Mouse (Mus musculus): ENCODE data around the gene Fam229a. TPM values are rescaled to one million over a fixed set of nuclear protein-coding genes. Genes with fewer than 3 reads are reported as not detected.

The Fam229a gene
- polyA plus RNA-seq, 1 experiment from 2014 or later: not detected

GRCm38 (mm10) chr4:129511413-129512096 is 20.6 kb downstream of the Fam229a start:
- ATAC-seq (replicated peaks; ENCODE audit: extremely low read depth, insufficient read depth, low FRiP score): no peak
- Histone ChIP-seq H3K27ac (ENCODE audit: low read length) (no peak overlapping the region; the same call in 1 of the 2 replicates), H3K4me1 (ENCODE audit: control insufficient read depth, insufficient read depth, low read length) (peaks cover 40% of the 10 kb centered on the region), H3K9me3 (replicated peaks; ENCODE audit: control insufficient read depth, low read length) (no peaks in the 10 kb centered on the region), H3K4me3 (ENCODE audit: low read length) (no peak overlapping the region), H3K27me3 (ENCODE audit: control insufficient read depth, insufficient read depth, low read length) (no peaks in the 10 kb centered on the region), H3K9ac (ENCODE audit: low read length) (no peak overlapping the region), H3K36me3 (ENCODE audit: control insufficient read depth, insufficient read depth) (peaks cover 1% of the 10 kb centered on the region; the same call in 1 of the 2 replicates), H3K4me2 (ENCODE audit: low read depth, low read length) (no peak overlapping the region)
- 66% methylated on average over 6 of the region's 6 CpGs for WGBS

- H3K4me1 ChIP-seq (ENCODE audit: control insufficient read depth, insufficient read depth, low read length): peaks cover 32% of the 10 kb centered on the region
Measured at GRCm38 (mm10) chr4:129513086-129513767, 22.2 kb downstream of the Fam229a start, which contains the start of gene Marcksl1. TSS of gene Marcksl1 (plus strand) at chr4:129513581.

GRCm38 (mm10) chr4:129513891-129514290 is 22.9 kb downstream of the Fam229a start:
- Histone ChIP-seq H3K27ac (ENCODE audit: low read length) (peak overlapping the region; percentile 94), H3K9me3 (replicated peaks; ENCODE audit: control insufficient read depth, low read length) (no peaks in the 10 kb centered on the region), H3K4me1 (ENCODE audit: control insufficient read depth, insufficient read depth, low read length) (peaks cover 26% of the 10 kb centered on the region), H3K27me3 (ENCODE audit: control insufficient read depth, insufficient read depth, low read length) (no peaks in the 10 kb centered on the region), H3K4me2 (ENCODE audit: low read depth, low read length) (peak overlapping the region; percentile 68), H3K4me3 (ENCODE audit: low read length) (peak overlapping the region; percentile 94), H3K36me3 (ENCODE audit: control insufficient read depth, insufficient read depth) (peaks cover 7% of the 10 kb centered on the region), H3K9ac (ENCODE audit: low read length) (peak overlapping the region; percentile 96)
- peak; percentile 47 for ATAC-seq (replicated peaks; ENCODE audit: extremely low read depth, insufficient read depth, low FRiP score)
- under 1% methylated on average over 43 of the region's 57 CpGs for whole genome bisulfite sequencing

More at GRCm38 (mm10) chr4:129513086-129513767, 22.2 kb downstream of the Fam229a start, which contains the start of gene Marcksl1:
- H3K9me3 ChIP-seq (replicated peaks; ENCODE audit: control insufficient read depth, low read length): no peaks in the 10 kb centered on the region
- 7% methylated on average over 47 of the region's 47 CpGs for WGBS
- peak within 1 kb of the TSS; percentile 94 for H3K4me3 ChIP-seq (ENCODE audit: low read length)
- H3K9ac ChIP-seq (ENCODE audit: low read length): peak within 1 kb of the TSS; percentile 96
- H3K4me2 ChIP-seq (ENCODE audit: low read depth, low read length): peak within 1 kb of the TSS; percentile 68
- H3K27ac ChIP-seq (ENCODE audit: low read length): peak within 1 kb of the TSS; percentile 94
- no peaks in the 10 kb centered on the region for H3K27me3 ChIP-seq (ENCODE audit: control insufficient read depth, insufficient read depth, low read length)
- peaks cover 4% of the 10 kb centered on the region; the same call in 1 of the 2 replicates for H3K36me3 ChIP-seq (ENCODE audit: control insufficient read depth, insufficient read depth)
- peak; percentile 87 for ATAC-seq (replicated peaks; ENCODE audit: extremely low read depth, insufficient read depth, low FRiP score)

- Histone ChIP-seq H3K27me3 (ENCODE audit: control insufficient read depth, insufficient read depth, low read length) (no peaks in the 10 kb centered on the region), H3K4me2 (ENCODE audit: low read depth, low read length) (peak overlapping the region; percentile 68), H3K9ac (ENCODE audit: low read length) (peak overlapping the region; percentile 96), H3K4me3 (ENCODE audit: low read length) (peak overlapping the region; percentile 94), H3K9me3 (replicated peaks; ENCODE audit: control insufficient read depth, low read length) (no peaks in the 10 kb centered on the region), H3K36me3 (ENCODE audit: control insufficient read depth, insufficient read depth) (peaks cover 7% of the 10 kb centered on the region), H3K4me1 (ENCODE audit: control insufficient read depth, insufficient read depth, low read length) (peaks cover 22% of the 10 kb centered on the region), H3K27ac (ENCODE audit: low read length) (peak overlapping the region; percentile 94)
- peak; percentile 53 for ATAC-seq (replicated peaks; ENCODE audit: extremely low read depth, insufficient read depth, low FRiP score)
- WGBS: under 1% methylated on average over 33 of the region's 35 CpGs
Measured at GRCm38 (mm10) chr4:129514300-129514898, 23.4 kb downstream of the Fam229a start.

- Histone ChIP-seq H3K27me3 (ENCODE audit: control insufficient read depth, insufficient read depth, low read length) (no peaks in the 10 kb centered on the region), H3K4me3 (ENCODE audit: low read length) (no peak overlapping the region), H3K27ac (ENCODE audit: low read length) (0 out of 2 replicates have a peak overlapping the region, but pooled peaks have one; percentile 30), H3K4me1 (ENCODE audit: control insufficient read depth, insufficient read depth, low read length) (peaks cover 20% of the 10 kb centered on the region), H3K4me2 (ENCODE audit: low read depth, low read length) (no peak overlapping the region), H3K9ac (ENCODE audit: low read length) (no peak overlapping the region), H3K9me3 (replicated peaks; ENCODE audit: control insufficient read depth, low read length) (no peaks in the 10 kb centered on the region), H3K36me3 (ENCODE audit: control insufficient read depth, insufficient read depth) (peaks cover 29% of the 10 kb centered on the region)
- 43% methylated on average over 2 of the region's 2 CpGs for WGBS
- no peak for ATAC-seq (replicated peaks; ENCODE audit: extremely low read depth, insufficient read depth, low FRiP score)
Measured at GRCm38 (mm10) chr4:129516925-129517324, 25.9 kb downstream of the Fam229a start.

- H3K9ac ChIP-seq (ENCODE audit: low read length): no peak overlapping the region
- H3K27ac ChIP-seq (ENCODE audit: low read length): no peak overlapping the region
- H3K36me3 ChIP-seq (ENCODE audit: control insufficient read depth, insufficient read depth): peaks cover 43% of the 10 kb centered on the region
- ATAC-seq (replicated peaks; ENCODE audit: extremely low read depth, insufficient read depth, low FRiP score): no peak
- WGBS: 81% methylated on average over 8 of the region's 8 CpGs
- no peak overlapping the region for H3K4me2 ChIP-seq (ENCODE audit: low read depth, low read length)
- H3K4me1 ChIP-seq (ENCODE audit: control insufficient read depth, insufficient read depth, low read length): peaks cover 11% of the 10 kb centered on the region
- no peak overlapping the region for H3K4me3 ChIP-seq (ENCODE audit: low read length)
- no peaks in the 10 kb centered on the region for H3K27me3 ChIP-seq (ENCODE audit: control insufficient read depth, insufficient read depth, low read length)
- no peaks in the 10 kb centered on the region for H3K9me3 ChIP-seq (replicated peaks; ENCODE audit: control insufficient read depth, low read length)
Measured at GRCm38 (mm10) chr4:129518519-129518918, 27.5 kb downstream of the Fam229a start.

- WGBS: 73% methylated on average over 5 of the region's 5 CpGs
- H3K27me3 ChIP-seq (ENCODE audit: control insufficient read depth, insufficient read depth, low read length): no peaks in the 10 kb centered on the region
- H3K36me3 ChIP-seq (ENCODE audit: control insufficient read depth, insufficient read depth): peaks cover 61% of the 10 kb centered on the region
- no peaks in the 10 kb centered on the region for H3K9me3 ChIP-seq (replicated peaks; ENCODE audit: control insufficient read depth, low read length)
- peak overlapping the region; percentile 4 for H3K27ac ChIP-seq (ENCODE audit: low read length)
- H3K4me2 ChIP-seq (ENCODE audit: low read depth, low read length): no peak overlapping the region
- H3K4me1 ChIP-seq (ENCODE audit: control insufficient read depth, insufficient read depth, low read length): peaks cover 10% of the 10 kb centered on the region
- no peak overlapping the region for H3K4me3 ChIP-seq (ENCODE audit: low read length)
- no peak for ATAC-seq (replicated peaks; ENCODE audit: extremely low read depth, insufficient read depth, low FRiP score)
- H3K9ac ChIP-seq (ENCODE audit: low read length): no peak overlapping the region
Measured at GRCm38 (mm10) chr4:129525338-129525737, 34.3 kb downstream of the Fam229a start.

- no peaks in the 10 kb centered on the region for H3K9me3 ChIP-seq (replicated peaks; ENCODE audit: control insufficient read depth, low read length)
- WGBS: 79% methylated on average over 3 of the region's 3 CpGs
Measured at GRCm38 (mm10) chr4:129525889-129526288, 34.9 kb downstream of the Fam229a start.

More at GRCm38 (mm10) chr4:129525889-129526288, 34.9 kb downstream of the Fam229a start:
- Histone ChIP-seq H3K27ac (ENCODE audit: low read length) (no peak overlapping the region), H3K36me3 (ENCODE audit: control insufficient read depth, insufficient read depth) (peaks cover 61% of the 10 kb centered on the region), H3K9ac (ENCODE audit: low read length) (no peak overlapping the region), H3K4me3 (ENCODE audit: low read length) (no peak overlapping the region), H3K27me3 (ENCODE audit: control insufficient read depth, insufficient read depth, low read length) (no peaks in the 10 kb centered on the region), H3K4me1 (ENCODE audit: control insufficient read depth, insufficient read depth, low read length) (peaks cover 10% of the 10 kb centered on the region), H3K4me2 (ENCODE audit: low read depth, low read length) (no peak overlapping the region)
- ATAC-seq (replicated peaks; ENCODE audit: extremely low read depth, insufficient read depth, low FRiP score): no peak
